Mouse (Mus musculus) c-Kit-negative CD71-positive TER-119-positive erythroid progenitor cells, embryonic 14.5 days (primary cell): ENCODE data around the gene Ubr1.
"Not testable (repeated sequence)": the region's sequence is repeated elsewhere in the genome, so short reads cannot be mapped to it uniquely, and the experiment has no call there.

Experiments
- DNase-seq: peaks from one replicate; pipeline ENCODE4 v3.0.0-alpha.2; 2013; ENCODE audit warnings: low read depth, low spot score

Gene Ubr1

GRCm38 (mm10) chr2:120976308-120976707, 5.8 kb upstream of the Ubr1 start:
- peak; percentile 51 for DNase-seq

DNA sequence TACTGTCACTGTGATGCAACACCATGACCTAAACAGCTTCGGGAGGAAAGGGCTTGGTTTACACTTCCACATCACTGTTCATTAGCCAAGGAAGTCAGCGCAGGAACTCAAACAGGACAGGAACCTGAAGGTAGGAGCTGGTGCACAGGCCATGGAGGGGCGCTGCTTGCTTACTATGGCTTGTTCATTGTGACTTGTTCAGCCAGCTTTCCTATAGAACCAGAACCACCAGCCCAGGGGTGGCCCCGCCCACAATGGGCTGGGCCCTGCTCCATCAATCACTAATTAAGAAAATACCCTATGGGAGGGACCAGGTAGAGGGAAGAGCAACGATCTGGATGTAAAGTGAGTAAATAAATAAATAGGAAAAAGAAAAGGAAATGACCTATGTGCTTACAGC, 2.4 kb upstream of the Ubr1 start:
- DNase-seq: no peak

- not testable (repeated sequence) for DNase-seq
Observed at GRCm38 (mm10) chr2:120972257-120972656, 1.7 kb upstream of the Ubr1 start.

- no peak for DNase-seq
Observed at GRCm38 (mm10) chr2:120971766-120972165, 1.3 kb upstream of the Ubr1 start.

DNA sequence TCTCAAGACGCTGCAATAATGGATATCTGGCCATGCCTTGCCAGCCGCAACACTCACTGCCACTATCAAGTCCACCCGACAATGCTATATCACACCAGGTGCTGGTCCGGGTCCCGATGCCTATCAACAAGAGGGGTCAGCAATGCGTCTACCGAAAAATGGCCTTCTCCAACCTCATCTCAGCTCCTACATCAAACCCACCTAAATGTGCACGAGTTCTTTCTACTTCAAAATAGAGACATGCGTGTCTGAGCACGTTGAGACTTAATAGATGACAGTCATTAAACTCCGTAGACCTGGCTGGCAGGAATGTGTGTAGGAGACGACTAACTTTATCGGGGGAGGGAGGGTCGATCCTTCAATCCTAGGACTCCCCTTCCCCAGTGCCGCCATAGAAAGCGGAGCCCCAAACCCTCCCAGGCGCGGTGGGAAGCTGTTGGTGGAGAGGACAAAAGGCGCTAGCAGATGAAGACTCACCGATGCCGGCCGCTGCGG, 423 bp downstream of the Ubr1 start:
- DNase-seq: peak; percentile 44

DNA sequence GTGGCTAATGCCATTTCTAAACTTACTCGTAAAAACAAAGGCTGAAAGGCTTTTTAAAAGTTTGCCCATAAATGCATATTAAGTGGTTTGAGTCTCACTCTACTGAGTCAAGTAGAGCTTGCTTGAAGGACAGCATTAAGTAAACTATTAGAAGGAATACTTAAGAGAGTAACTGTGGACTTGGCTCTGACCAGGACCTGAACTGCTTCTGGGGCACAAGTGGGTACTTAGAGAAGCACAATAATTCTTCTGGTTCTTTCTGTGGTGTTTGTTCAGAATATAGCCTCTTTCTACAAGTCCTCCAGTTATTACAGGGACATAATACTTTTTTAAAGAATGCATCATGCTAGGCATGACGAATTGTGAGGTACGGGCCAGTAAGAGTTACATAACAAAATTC, 5.0 kb downstream of the Ubr1 start:
- no peak for DNase-seq

DNA sequence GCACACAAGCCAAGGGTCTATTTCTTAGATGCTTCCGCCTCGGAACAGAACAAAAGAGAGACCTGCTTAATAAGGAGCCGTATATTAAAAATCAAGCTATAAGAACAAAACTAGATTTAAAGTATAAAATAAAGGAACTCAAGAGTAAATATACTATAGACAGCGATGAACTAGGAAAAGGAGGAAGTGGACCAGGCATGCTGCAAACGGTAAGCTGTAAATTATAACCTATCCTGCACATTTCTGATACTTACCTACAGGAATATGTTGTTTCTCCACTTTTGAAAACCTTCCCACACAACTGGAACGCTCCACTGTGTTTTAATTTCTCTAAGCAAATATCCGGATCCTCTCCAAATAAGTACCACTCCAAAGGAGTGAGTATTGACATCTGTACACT, 7.4 kb downstream of the Ubr1 start:
- no peak for DNase-seq

DNA sequence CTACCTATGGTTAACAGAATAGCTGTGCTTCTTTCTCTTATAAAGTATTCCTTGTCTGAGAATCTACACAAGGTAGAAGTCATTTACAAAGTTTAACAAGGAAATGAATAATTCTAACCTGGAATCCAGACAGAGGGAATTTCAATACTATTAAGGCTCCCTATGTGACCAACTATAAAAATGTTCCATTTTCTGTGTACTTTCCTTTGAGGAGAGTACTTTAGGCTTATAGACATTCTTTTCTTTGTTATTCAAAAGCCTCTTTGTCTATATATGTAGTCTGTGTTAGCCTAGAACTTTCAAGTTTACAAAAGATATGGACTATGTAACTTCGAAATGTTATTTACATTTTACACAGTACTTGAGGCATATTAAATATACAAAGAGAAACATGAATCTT, 10.3 kb downstream of the Ubr1 start:
- DNase-seq: no peak

DNA sequence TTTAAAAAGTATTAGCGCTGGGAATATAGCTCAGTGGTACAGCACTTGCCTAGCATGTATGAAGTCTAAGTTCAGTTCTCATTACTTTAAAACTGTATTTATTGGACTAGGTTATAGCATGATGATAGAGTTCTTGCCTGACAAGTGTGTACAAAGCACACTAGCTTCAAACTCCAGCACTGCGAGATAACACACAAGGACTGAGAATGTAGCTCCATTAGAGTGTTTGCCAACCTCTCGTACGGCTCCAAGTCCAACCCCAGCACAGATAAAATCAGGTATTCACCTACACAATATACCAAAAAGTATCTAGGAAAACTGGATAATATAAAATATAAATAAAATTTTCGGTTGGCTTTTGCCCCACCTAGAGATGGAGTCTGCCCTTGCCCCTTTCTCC, 10.7 kb downstream of the Ubr1 start:
- no peak for DNase-seq

GRCm38 (mm10) chr2:120959363-120959762, 11.2 kb downstream of the Ubr1 start:
- DNase-seq: no peak

DNA sequence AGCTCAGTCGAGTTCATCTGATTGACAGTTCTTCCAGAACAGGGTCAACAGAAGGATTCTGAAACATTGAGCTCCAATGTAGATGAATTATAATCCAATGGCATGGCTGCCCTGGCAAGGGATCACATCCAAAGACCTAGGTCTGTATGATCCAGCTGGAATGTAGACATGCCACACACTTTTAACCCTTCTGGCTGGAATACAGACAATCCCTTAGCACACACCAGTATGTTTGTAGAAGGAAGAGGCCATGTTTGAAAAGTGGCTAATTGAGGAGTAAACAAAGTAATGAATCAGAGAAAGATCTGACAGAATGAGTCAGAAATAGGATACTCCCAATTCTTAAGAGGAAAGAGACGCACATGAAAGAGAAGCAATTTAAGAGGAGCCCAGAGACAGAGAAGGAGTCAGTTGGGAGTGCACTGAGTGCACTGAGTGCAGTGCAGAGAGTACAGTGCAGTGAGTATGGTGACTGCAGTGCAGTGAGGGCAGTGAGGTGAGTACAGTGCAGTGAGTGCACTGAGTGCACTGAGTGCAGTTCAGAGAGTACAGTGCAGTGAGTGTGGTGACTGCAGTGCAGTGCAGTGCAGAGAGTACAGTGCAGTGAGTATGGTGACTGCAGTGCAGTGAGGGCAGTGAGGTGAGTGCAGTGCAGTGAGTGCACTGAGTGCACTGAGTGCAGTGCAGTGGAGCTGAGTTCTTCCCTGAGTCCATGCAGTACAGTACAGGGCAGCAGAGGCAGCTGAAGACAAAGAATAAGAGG, 18.2 kb downstream of the Ubr1 start:
- no peak for DNase-seq

- no peak for DNase-seq
Observed at GRCm38 (mm10) chr2:120951208-120951607, 19.3 kb downstream of the Ubr1 start.

- DNase-seq: no peak
Observed at GRCm38 (mm10) chr2:120933038-120933437, 37.5 kb downstream of the Ubr1 start.

DNA sequence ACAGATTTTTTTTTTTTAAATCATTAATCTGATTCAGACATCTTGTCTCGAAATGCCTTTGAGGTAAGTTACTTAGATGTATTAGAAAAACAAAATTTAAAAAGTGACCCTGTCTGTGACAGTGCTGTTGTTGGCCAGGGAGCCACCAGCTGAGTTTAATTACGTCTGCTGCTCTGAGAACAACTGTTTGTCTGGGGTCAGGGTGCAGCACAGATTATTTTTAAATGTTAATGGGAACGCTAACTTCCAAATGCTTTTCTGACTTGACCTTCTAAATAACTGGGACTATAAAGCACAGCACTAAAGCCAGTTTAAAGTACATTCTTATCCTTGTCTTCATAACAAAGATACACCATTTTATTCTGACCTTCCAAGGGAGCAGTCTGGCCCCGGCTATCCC, 61.0 kb downstream of the Ubr1 start:
- DNase-seq: no peak

GRCm38 (mm10) chr2:120896361-120896760, 74.2 kb downstream of the Ubr1 start:
- no peak for DNase-seq

DNA sequence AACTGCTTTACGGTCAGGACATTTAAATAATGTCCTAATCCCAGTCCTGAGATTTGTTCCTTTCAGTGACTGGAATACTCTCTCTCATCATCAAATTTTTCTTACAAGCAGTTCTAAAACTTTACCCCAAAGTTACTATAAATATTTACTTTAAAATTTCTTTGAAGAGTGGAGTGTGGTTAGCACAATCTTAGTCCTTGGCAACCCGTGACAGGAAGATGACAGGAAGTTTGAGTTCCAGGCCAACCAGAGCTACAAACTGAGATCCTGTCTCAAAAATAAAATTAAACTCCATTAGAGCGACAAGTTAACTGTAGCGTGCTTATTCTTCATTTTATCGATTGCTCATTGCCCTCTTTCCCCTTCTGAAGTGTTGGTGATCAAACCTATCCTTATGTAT, 82.9 kb downstream of the Ubr1 start:
- no peak for DNase-seq

GRCm38 (mm10) chr2:120873192-120873591, 97.3 kb downstream of the Ubr1 start:
- no peak for DNase-seq

- no peak for DNase-seq
Observed at GRCm38 (mm10) chr2:120871447-120872336, 98.8 kb downstream of the Ubr1 start.

GRCm38 (mm10) chr2:120867336-120867735, 103.2 kb downstream of the Ubr1 start:
- no peak for DNase-seq

- no peak for DNase-seq
Observed at GRCm38 (mm10) chr2:120866561-120866960, 104.0 kb downstream of the Ubr1 start.

- no peak for DNase-seq
Observed at GRCm38 (mm10) chr2:120863389-120863788, 107.1 kb downstream of the Ubr1 start.

DNA sequence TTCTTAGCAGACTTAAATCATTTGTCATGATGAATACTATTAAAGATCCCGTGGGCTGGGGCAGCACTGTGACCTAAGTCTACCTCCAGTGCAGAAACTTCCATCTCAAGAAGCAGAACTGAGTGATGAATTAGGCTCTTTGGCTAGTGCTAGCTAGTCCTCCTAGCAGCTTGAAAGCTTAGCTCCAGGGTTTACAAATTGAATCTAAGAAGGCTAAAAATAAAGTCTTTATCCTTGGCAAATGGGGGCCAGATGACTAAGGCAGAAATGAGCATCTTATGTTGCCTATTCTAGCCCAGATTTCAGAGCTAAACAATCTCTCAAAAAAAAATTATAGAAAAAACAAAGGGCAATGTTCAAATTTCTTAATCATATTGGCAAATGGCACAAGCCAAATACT, 109.8 kb downstream of the Ubr1 start:
- no peak for DNase-seq

DNA sequence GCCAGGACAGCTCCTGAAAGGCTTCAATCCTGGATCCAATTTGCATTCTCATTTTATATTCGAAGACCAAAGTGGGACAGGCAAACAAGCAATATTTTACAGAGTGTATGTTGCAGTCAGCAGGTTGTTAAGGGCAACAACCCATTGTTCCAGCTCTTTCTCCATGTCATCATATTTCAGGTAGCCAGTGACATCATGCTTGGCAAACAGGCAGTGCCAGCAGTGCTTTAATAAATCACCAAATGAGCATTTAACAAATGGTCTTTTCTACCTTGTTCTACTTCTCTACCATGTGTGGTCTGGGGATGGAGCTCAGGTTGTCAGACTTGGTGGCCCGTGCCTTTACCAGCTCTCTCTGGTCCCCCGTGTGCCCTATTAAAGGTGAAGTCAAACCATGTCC, 112.4 kb downstream of the Ubr1 start:
- no peak for DNase-seq
